Mouse (Mus musculus) ES-E14 (cell line): ENCODE results near the gene Slc22a22. TPM values are rescaled to one million over a fixed set of nuclear protein-coding genes. Genes with fewer than 3 reads are reported as not detected.
"Not testable (repeated sequence)": the region's sequence is repeated elsewhere in the genome, so short reads cannot be mapped to it uniquely, and the experiment has no call there.

Experiments
- DNase-seq: peaks from one replicate; pipeline ENCODE4 v3.0.0-alpha.2; 2013; ENCODE audit warnings: low read depth, low spot score
- H3K27ac ChIP-seq: 2 replicates; pipeline ENCODE4 v1.5.1; 2012; ENCODE audit warnings: low read depth, mild to moderate bottlenecking, low read length, moderate library complexity, mixed read lengths; ENCODE audit not compliant: poor library complexity, insufficient read depth, severe bottlenecking
- H3K36me3 ChIP-seq: 2 replicates; pipeline ENCODE4 v1.6.1; 2012; ENCODE audit warnings: mild to moderate bottlenecking, low read length, moderate library complexity, mixed read lengths; ENCODE audit not compliant: control insufficient read depth, poor library complexity, insufficient read depth, severe bottlenecking
- H3K4me1 ChIP-seq, 2 experiments: fragments of 150-350 bp in 1 of 2; sonication (generic) in 1 of 2; 2 replicates each; pipeline ENCODE4 v1.6.1; 2012; ENCODE audit warnings: low read length in 2 of 2, mild to moderate bottlenecking in 1 of 2, mixed read lengths in 1 of 2; ENCODE audit not compliant: control insufficient read depth in 2 of 2, insufficient read depth in 2 of 2, poor library complexity in 1 of 2
- H3K4me3 ChIP-seq, 2 experiments: fragments of 150-350 bp in 1 of 2; sonication (generic) in 1 of 2; 2 replicates each; pipeline ENCODE4 v1.5.1; 2012; ENCODE audit warnings: low read length in 2 of 2, low read depth in 1 of 2, mild to moderate bottlenecking in 1 of 2, mixed read lengths in 1 of 2; ENCODE audit not compliant: insufficient read depth in 1 of 2, poor library complexity in 1 of 2, severe bottlenecking in 1 of 2
- H3K9ac ChIP-seq: 2 replicates; pipeline ENCODE4 v1.6.1; 2012; ENCODE audit warnings: low read depth, mild to moderate bottlenecking, low read length, mixed read lengths; ENCODE audit not compliant: poor library complexity, insufficient read depth, severe bottlenecking
- H3K9me3 ChIP-seq: fragments of 150-350 bp; sonication (generic); 2 replicates; pipeline ENCODE4 v1.6.1; 2012; ENCODE audit warnings: low read depth, mild to moderate bottlenecking, low read length; ENCODE audit not compliant: control insufficient read depth, insufficient read depth
- CHD2 ChIP-seq: IDR thresholded peaks from 2 replicates; pipeline ENCODE4 v1.6.1; 2014; ENCODE audit warnings: mild to moderate bottlenecking, low read depth, low read length, inconsistent platforms
- HCFC1 ChIP-seq: IDR thresholded peaks from 2 replicates; pipeline ENCODE4 v1.6.1; 2012; ENCODE audit warnings: low read length, inconsistent platforms, borderline replicate concordance; ENCODE audit not compliant: insufficient read depth
- MAFK ChIP-seq: IDR thresholded peaks from 2 replicates; pipeline ENCODE4 v1.6.1; 2014; ENCODE audit warnings: mild to moderate bottlenecking, low read depth, low read length, inconsistent platforms; ENCODE audit not compliant: insufficient read depth
- ZC3H11A ChIP-seq: IDR thresholded peaks from 2 replicates; pipeline ENCODE4 v1.6.1; 2012; ENCODE audit warnings: low read depth, mild to moderate bottlenecking, inconsistent platforms, low read length, borderline replicate concordance
- ZNF384 ChIP-seq: IDR thresholded peaks from 2 replicates; pipeline ENCODE4 v1.6.1; 2012; ENCODE audit warnings: low read depth, low read length, inconsistent platforms
- in situ Hi-C, 2 experiments: fragments of 600-800 bp; cut with MboI; formaldehyde crosslinking; loops; one replicate each; pipeline ENCODE4 v1.15.1; 2025; ENCODE audit warnings: low sequenced_read_pairs in 2 of 2, inconsistent platforms in 1 of 2; ENCODE audit not compliant: unreplicated experiment in 2 of 2
- total RNA-seq: library from RNA; depleted of rRNA; stranded (reverse); fragments of 300-350 nt; gene quantifications from 2 replicates; pipeline ENCODE4 v1.2.3, GENCODE M21; 2012

Slc22a22 gene
- total RNA-seq, 1 experiment = not detected

- Histone ChIP-seq H3K4me1 (no peaks in the 10 kb centered on the region), H3K4me3 (no peak overlapping the region), H3K36me3 (no peaks in the 10 kb centered on the region), H3K9me3 (no peaks in the 10 kb centered on the region), H3K9ac (no peak overlapping the region), H3K27ac (no peak overlapping the region)
- TF ChIP-seq ZC3H11A (no peak), ZNF384 (no peak), HCFC1 (no peak), MAFK (no peak), CHD2 (no peak)
- peak; percentile 0 for DNase-seq
- in situ Hi-C loops = no loop called here
Observed at GRCm38 (mm10) chr15:57278505-57278904, 198.9 kb downstream of the Slc22a22 start.

GRCm38 (mm10) chr15:57276411-57276810 is 201.0 kb downstream of the Slc22a22 start:
- H3K9me3 ChIP-seq = no peaks in the 10 kb centered on the region
- no peak overlapping the region for H3K4me3 ChIP-seq
- in situ Hi-C loops = no loop called here
- H3K4me1 ChIP-seq = no peaks in the 10 kb centered on the region
- no peak overlapping the region for H3K27ac ChIP-seq
- TF ChIP-seq ZNF384 (no peak), MAFK (no peak), HCFC1 (no peak), ZC3H11A (no peak), CHD2 (no peak)
- no peak for DNase-seq
- no peaks in the 10 kb centered on the region for H3K36me3 ChIP-seq
- H3K9ac ChIP-seq = no peak overlapping the region

GRCm38 (mm10) chr15:57240061-57240460 is 237.4 kb downstream of the Slc22a22 start:
- in situ Hi-C loops, H3K9me3 ChIP-seq: not testable (repeated sequence)

GRCm38 (mm10) chr15:57230439-57230838 is 247.0 kb downstream of the Slc22a22 start:
- Histone ChIP-seq H3K36me3 (no peaks in the 10 kb centered on the region), H3K4me3 (no peak overlapping the region), H3K27ac (no peak overlapping the region), H3K9ac (no peak overlapping the region), H3K9me3 (no peaks in the 10 kb centered on the region), H3K4me1 (no peaks in the 10 kb centered on the region)
- TF ChIP-seq HCFC1 (no peak), ZNF384 (no peak), MAFK (no peak), CHD2 (no peak)
- DNase-seq = no peak
- in situ Hi-C loops = no loop called here

More at GRCm38 (mm10) chr15:57240061-57240460, 237.4 kb downstream of the Slc22a22 start:
- H3K4me3 ChIP-seq, H3K36me3 ChIP-seq, H3K4me1 ChIP-seq, DNase-seq, H3K27ac ChIP-seq, H3K9ac ChIP-seq: not testable (repeated sequence)

- TF ChIP-seq ZNF384 (no peak), ZC3H11A (no peak), CHD2 (no peak), MAFK (no peak), HCFC1 (no peak)
- H3K27ac ChIP-seq = no peak overlapping the region
- H3K4me3 ChIP-seq = no peak overlapping the region
- H3K9me3 ChIP-seq = no peaks in the 10 kb centered on the region
- DNase-seq = no peak
- H3K36me3 ChIP-seq = no peaks in the 10 kb centered on the region
- in situ Hi-C loops = no loop called here
- H3K9ac ChIP-seq = no peak overlapping the region
- H3K4me1 ChIP-seq = no peaks in the 10 kb centered on the region
Observed at GRCm38 (mm10) chr15:57205315-57205714, 272.1 kb downstream of the Slc22a22 start.
